Mouse (Mus musculus) bone marrow, adult 2 months (tissue): ENCODE results near the gene Ahcyl2.

Source experiments
- CTCF ChIP-seq: fragments of 200-500 bp; IDR thresholded peaks from 2 replicates; pipeline ENCODE4 v1.5.1; 2011; ENCODE audit warnings: low read length, control low read depth; ENCODE audit not compliant: control insufficient read depth, insufficient read depth
- POLR2A ChIP-seq: fragments of 200-500 bp; IDR thresholded peaks from 2 replicates; pipeline ENCODE4 v1.6.1; 2011; ENCODE audit warnings: low read depth, mild to moderate bottlenecking, control low read depth, low read length, borderline replicate concordance; ENCODE audit not compliant: control insufficient read depth

DNA sequence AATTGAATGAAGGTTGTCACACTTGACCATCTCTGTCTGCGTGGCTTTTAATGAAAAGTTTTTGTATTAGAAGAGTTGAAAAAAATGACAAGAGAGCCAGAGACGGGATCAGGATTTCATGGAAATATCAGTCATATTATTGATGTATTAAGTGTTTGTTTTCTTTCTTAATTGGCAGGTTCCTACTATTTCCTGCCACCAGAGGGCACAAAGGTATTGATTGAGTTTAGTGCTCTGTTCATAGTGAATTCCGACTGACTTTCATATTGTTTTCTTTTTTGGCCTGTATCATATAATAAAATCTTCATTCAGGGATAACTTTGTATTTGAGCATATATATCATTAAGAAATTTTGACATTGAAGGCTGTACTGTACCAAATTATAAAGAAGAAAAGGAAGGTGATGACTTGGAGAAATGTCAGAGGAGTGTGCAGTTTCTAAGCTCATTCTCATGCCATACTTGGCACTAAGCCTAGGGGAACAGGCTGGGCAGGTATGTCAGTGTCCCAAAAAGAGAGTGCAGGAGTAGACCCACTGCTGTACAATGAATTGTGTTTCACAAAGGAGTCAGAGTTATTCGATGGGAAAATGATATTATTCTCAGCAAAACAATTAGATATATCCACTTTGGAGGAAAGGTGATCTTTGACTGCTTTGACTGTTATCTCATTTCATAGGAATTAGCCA is 65.9 kb downstream of the Ahcyl2 start:
- TF ChIP-seq CTCF (no peak), POLR2A (no peak)
